Mouse (Mus musculus): ENCODE results near the gene 1700123O20Rik.

Gene 1700123O20Rik

DNA sequence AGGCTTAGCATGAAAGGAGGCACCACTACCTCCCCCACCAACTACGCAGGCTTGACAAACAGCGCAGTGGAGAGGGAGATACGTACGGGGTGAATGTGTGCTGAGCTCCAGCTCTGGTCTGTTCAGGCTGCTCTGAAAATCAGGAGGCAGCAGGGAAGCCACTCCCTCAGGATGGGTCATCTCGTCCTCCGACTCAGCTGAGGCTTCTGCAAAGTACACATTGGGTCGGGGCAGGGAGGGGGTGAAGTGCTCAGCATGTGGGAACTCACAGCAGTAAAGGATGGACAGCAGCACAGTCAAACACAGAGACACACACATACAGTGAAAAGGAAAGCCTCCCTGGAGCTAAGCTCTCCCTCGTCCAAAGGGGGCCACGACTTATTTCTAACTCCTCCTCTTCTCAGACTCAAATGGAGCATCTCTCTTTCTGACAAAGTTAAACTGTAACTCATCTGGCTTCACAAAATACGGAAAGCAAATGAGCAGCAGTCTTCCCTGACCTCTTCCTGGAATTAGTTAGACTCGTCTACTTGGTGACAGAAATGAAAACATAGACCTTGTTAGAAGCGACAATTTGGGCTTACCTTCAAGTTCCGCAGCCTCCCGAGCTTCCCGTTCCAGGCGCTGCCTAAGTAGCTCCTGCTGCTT lies 7.2 kb upstream of the 1700123O20Rik start:
- DNase-seq (ENCODE audit: low spot score), result no peak

GRCm38 (mm10) chr14:54682396-54682795 lies 3.6 kb upstream of the 1700123O20Rik start:
- no peak for DNase-seq (ENCODE audit: low spot score)

GRCm38 (mm10) chr14:54685471-54685870 lies 545 bp upstream of the 1700123O20Rik start:
- no peak for DNase-seq (ENCODE audit: low spot score)

DNA sequence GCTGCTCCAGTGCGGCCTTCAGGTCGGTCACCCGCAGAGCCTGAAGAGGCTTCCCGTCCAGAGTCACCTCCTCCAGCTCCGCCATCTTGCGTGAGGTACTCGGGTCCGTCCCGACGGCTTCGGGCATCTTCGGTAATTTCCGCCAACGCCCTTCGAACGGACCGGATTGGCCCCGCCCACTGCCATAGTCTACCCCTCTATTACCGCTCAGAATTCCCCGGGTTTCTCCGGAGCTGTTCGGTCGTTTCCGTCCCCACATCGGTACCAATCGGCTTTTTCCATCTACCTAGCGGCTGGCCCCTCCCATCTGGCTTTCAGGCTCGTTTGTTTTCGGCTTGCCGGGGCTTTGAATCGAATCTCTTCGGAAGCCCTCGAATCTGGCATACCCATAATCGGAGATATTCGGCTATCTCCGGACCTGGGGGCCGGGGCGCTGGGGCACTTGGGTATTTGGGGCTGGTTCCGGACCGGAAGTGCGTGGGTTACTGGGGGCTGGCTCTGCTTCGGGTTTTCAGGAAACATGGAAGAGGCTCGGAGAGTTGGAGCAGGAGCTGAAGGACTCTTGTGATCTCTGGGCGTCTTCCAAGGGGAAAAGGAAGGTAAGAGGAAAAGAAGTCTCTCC lies 617 bp downstream of the 1700123O20Rik start, which contains the start of gene Acin1:
TSS of gene Acin1 (minus strand) at position 410 of the 622 bp plus-strand sequence.
- DNase-seq (ENCODE audit: low spot score), result peak; percentile 99

DNA sequence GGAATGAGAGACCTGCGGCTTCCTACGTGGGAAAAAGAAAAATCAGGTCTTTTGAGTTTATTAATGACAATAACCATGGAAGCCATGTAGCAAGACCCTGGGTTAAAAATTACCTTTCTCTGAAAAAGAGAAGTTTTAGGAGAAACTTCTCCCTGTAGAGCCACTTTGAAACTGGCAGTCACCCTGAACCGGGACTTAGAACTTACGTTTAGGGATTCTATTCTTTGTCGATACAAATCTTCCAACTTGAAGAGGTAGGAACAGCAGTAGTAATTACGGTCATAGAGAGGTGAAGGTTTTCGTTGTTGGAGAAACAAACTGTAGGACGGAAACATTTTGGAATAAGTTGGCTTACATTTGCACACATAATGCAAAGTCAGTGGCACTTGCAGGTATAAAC lies 1.2 kb downstream of the 1700123O20Rik start:
- DNase-seq (ENCODE audit: low spot score), result no peak

- DNase-seq (ENCODE audit: low spot score), result no peak
Measured at GRCm38 (mm10) chr14:54695042-54695441, 9.0 kb downstream of the 1700123O20Rik start.

DNA sequence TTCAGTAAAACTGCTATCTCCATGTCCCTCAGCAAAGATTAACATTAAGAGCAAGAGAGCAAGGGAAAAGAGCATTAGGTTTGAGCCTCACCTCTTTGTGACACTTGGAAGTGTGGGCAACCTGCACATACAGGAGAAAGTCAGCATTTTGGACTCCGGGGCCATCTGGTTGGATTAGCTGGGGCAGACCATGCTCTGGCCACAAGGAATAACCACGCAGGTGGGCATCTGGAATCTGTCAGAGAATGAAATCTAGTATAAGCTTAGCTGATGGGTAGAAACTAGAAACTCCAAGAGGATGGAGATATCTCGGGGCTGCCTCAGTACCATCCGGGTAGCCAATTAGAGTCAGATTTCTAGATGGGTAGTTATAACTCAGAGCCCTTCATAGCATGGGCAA lies 10.7 kb downstream of the 1700123O20Rik start:
- no peak for DNase-seq (ENCODE audit: low spot score)

DNA sequence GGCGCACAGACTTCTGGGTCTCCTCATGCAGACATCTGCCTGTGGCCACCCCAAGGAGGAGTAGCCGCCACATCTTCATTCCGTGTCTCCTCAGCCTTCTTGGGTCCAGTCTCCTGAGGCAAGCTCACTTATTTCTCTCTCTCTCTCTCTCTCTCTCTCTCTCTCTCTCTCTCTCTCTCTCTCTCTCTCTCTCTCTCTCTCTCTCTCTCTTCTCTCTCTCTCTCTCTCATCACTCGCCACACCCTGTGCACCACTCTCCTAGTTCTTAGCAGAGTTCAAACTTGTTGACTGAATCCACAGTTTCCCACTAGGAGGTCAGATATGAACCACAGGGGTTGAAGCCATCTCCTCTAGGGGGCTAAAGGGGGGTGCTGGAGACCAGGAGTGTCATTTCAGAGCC lies 12.7 kb downstream of the 1700123O20Rik start, which contains the start of gene Gm29776:
TSS of gene Gm29776 (minus strand) at position 101 of the 400 bp plus-strand sequence.
- no peak for DNase-seq (ENCODE audit: low spot score)

GRCm38 (mm10) chr14:54699586-54699985 lies 13.6 kb downstream of the 1700123O20Rik start:
- no peak for DNase-seq (ENCODE audit: low spot score)

GRCm38 (mm10) chr14:54701298-54701697 lies 15.3 kb downstream of the 1700123O20Rik start:
- peak; percentile 53 for DNase-seq (ENCODE audit: low spot score)

DNA sequence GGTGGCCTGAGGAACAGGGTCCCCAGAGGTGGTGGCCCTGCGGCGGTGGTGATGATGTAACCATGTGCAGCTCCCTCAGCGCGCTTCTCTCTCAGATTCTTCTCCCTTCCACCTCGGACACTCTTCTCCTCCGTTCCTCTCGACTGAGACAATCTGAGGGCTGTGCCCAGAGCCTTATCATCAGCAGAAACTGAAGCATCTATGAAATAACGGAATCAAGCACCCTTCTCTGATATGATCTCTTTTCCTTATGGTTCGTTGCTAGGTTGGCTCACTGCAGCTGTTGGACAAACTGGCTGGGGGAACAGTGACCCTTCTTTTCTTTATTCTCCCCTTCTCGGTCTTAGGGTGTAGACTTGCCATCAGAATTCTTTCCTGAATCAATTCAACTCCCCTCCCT lies 17.2 kb downstream of the 1700123O20Rik start:
- DNase-seq (ENCODE audit: low spot score), result no peak

- DNase-seq (ENCODE audit: low spot score), result no peak
Measured at GRCm38 (mm10) chr14:54705844-54706243, 19.8 kb downstream of the 1700123O20Rik start.

DNA sequence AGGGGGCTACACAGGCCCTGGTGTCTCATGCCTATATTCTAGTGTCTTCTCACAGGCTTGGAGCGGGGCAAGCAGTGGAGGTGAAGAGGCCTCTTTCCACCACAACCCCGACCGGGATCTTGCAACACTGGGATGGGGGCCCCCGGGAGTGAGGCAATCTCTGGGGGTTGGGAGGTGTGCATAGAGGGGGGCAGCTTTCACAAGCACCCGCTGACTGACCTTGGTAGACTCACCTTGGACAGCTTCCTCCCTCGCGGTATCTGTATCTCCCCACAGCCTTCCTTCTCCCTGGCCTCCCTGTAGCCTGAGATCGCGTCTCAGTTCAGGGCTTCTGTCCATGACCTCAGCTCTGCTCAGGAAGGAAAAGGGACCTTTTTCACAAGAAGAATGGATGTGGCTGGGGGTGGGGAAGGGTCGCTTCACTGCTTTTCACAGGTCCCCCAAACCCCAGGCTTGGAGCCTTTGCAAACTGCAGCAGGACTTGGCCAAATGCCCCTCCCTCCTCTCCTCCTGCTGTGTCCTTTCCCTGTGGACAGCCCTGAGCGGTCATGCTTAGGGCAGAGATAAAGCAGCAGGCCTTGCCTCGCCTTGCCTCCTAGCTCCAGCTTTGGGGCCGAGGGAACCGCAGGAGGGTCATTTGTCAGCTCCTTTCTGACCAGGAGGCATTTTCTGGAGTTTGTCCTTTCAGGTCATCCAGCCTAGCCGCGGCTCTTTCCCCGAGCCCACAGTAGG lies 20.7 kb downstream of the 1700123O20Rik start:
- no peak for DNase-seq (ENCODE audit: low spot score)

- no peak for DNase-seq (ENCODE audit: low spot score)
Measured at GRCm38 (mm10) chr14:54709054-54709453, 23.0 kb downstream of the 1700123O20Rik start.

- no peak for DNase-seq (ENCODE audit: low spot score)
Measured at GRCm38 (mm10) chr14:54712074-54712473, 26.1 kb downstream of the 1700123O20Rik start, which contains the start of gene Cebpe. Cebpe (minus strand) TSS chr14:54712174.

DNA sequence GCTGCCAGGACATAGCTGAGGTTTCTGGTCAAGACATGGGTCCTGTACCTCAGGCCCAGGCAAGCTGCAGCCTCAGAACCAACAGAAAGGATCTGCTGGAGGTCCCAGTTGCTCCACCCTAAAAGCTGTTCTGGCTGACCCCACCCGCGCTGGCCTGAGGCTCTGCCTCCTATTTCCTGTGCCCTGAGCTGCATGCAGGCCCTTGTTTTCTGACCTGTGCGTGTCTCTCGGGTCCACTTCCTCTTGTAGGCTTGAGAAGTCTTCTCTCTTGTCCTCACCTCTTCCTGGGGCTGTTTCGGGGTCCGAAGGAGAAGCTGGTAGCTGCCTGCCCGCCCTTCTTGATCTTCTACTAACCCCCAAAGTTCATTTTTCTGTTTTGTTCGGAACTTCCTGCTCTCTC lies 26.8 kb downstream of the 1700123O20Rik start:
- DNase-seq (ENCODE audit: low spot score), result no peak

- DNase-seq (ENCODE audit: low spot score), result peak; percentile 53
Measured at GRCm38 (mm10) chr14:54714121-54714520, 28.1 kb downstream of the 1700123O20Rik start.

DNA sequence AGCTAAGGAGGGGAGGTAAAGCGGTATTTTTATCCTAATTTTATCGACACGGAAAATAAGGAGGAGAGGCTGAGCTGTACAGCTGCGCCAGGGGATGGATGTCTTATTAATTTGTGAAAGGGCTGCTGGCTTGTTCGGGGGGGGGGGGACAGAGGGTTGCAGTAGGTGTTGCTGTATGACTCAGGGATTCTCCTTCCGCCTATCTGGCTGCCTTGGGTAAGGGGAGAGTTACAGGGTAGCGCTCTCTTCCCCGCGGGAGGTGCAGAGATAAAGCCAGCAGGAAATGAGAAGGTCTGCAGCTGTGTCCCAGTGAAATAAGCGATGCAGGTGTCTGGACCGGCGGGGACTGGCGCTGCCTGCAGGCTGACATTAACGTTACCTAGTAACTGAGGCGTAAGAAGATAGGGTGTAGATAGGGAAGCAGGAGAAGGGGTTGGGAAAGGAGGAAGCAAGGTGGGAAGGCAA lies 28.6 kb downstream of the 1700123O20Rik start:
- peak; percentile 48 for DNase-seq (ENCODE audit: low spot score)

DNA sequence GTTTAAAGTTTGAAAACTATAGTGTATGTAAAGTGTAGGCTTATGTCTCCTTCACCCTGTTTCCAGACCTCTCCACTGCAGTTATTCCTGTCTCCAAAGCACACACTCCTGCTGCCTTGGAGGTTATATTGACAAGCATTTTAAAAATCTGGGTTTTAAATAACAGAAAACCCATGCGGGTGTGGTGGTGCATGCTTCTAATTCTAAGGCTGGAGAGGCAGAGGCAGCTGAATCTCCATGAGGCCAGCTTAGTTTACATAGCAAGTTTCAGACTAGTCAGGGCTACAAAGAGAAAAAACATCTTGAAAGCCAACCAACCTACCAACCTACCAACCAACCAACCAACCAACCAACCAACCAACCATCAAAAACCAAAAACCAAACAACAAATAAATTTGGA lies 29.4 kb downstream of the 1700123O20Rik start:
- DNase-seq (ENCODE audit: low spot score), result no peak

- DNase-seq (ENCODE audit: low spot score), result no peak
Measured at GRCm38 (mm10) chr14:54720041-54720440, 34.0 kb downstream of the 1700123O20Rik start.

GRCm38 (mm10) chr14:54720654-54721350 lies 34.8 kb downstream of the 1700123O20Rik start:
- DNase-seq (ENCODE audit: low spot score), result no peak

DNA sequence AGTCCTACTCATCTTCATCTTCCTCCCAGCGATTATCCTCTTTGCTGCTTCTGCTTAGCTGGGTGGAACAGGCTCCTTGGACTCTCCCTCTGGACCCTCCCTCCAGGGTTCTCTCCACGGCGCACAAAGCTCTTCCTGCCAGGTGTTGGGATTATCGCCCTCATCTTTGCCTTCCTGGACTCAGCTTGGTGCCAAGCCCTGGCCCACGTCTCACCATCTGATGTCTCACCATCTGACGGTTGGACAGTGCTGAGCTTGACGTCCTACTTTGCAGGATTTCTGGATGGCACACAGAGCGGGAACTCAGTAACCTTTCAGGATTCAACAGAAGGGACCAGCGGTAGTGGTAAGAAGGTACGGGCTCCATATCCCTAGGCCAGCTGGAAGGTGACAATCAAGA lies 35.7 kb downstream of the 1700123O20Rik start:
- no peak for DNase-seq (ENCODE audit: low spot score)

Measured in testis, postnatal 14 days (tissue).